Mouse (Mus musculus) liver, embryonic 14.5 days (tissue): ENCODE results near the gene Tnfrsf1a. TPM values are rescaled to one million over a fixed set of nuclear protein-coding genes. Genes with fewer than 3 reads are reported as not detected.

Source experiments
- ATAC-seq: fragments of 200-750 bp; cut with Nextera tagmentation; 2 replicates; pipeline ENCODE4 v1.8.0; 2017; ENCODE audit warnings: moderate number of reproducible peaks, mild to moderate bottlenecking, moderate library complexity; ENCODE audit not compliant: insufficient read depth
- DNase-seq, 3 experiments: peaks; one replicate each; pipeline ENCODE4 v3.0.0-alpha.2; 2012 to 2013; ENCODE audit warnings: low read depth in 3 of 3, low spot score in 3 of 3
- H3K27ac ChIP-seq: fragments of 300-500 bp; sonication (generic); 2 replicates; pipeline ENCODE4 v1.5.1; 2014; ENCODE audit warnings: moderate library complexity, mild to moderate bottlenecking, control low read depth, inconsistent platforms
- H3K27me3 ChIP-seq: fragments of 300-500 bp; sonication (generic); 2 replicates; pipeline ENCODE4 v1.6.1; 2014; ENCODE audit warnings: mild to moderate bottlenecking, low read length, moderate library complexity; ENCODE audit not compliant: control insufficient read depth, insufficient read depth
- H3K36me3 ChIP-seq: fragments of 300-500 bp; sonication (generic); replicated peaks from 2 replicates; pipeline ENCODE4 v1.6.1; 2014; ENCODE audit warnings: low read depth; ENCODE audit not compliant: control insufficient read depth, insufficient read depth
- H3K4me1 ChIP-seq, 2 experiments: fragments of 200-500 bp in 1 of 2; fragments of 300-500 bp in 1 of 2; sonication (generic) in 1 of 2; replicated peaks; 2 replicates each; pipeline ENCODE4 v1.6.1; 2012 to 2014; ENCODE audit warnings: antibody characterized with exemption in 1 of 2, inconsistent platforms in 1 of 2, low read length in 1 of 2; ENCODE audit not compliant: control insufficient read depth in 2 of 2, insufficient read depth in 2 of 2
- H3K4me2 ChIP-seq: fragments of 300-500 bp; sonication (generic); 2 replicates; pipeline ENCODE4 v1.6.1; 2014; ENCODE audit warnings: low read depth, mild to moderate bottlenecking, control low read depth, moderate library complexity
- H3K4me3 ChIP-seq, 2 experiments: fragments of 200-500 bp in 1 of 2; fragments of 300-500 bp in 1 of 2; sonication (generic) in 1 of 2; 2 replicates each; pipeline ENCODE4 v1.5.1; 2012 to 2014; ENCODE audit warnings: low read depth in 2 of 2, low read length in 2 of 2, mild to moderate bottlenecking in 2 of 2, control low read depth in 1 of 2, inconsistent platforms in 1 of 2, moderate library complexity in 1 of 2; ENCODE audit not compliant: insufficient read depth in 1 of 2
- H3K9ac ChIP-seq: fragments of 300-500 bp; sonication (generic); replicated peaks from 2 replicates; pipeline ENCODE4 v1.6.1; 2014; ENCODE audit warnings: mild to moderate bottlenecking, control low read depth, moderate library complexity
- H3K9me3 ChIP-seq: fragments of 300-500 bp; sonication (generic); 2 replicates; pipeline ENCODE4 v1.6.1; 2016; ENCODE audit warnings: low read length, mixed read lengths; ENCODE audit not compliant: control insufficient read depth
- CTCF ChIP-seq: IDR thresholded peaks from 2 replicates; pipeline ENCODE4 v1.5.1; 2016; ENCODE audit warnings: antibody characterized with exemption, low read depth, control low read depth
- EP300 ChIP-seq: IDR thresholded peaks from 2 replicates; pipeline ENCODE4 v1.6.1; 2016; ENCODE audit warnings: antibody characterized with exemption, low read depth
- WGBS: fragments of 180-500 bp; shearing (Covaris S2); extraction: QIAGEN DNeasy Blood & Tissue Kit; methylation state at CpG from one replicate; pipeline ENCODE4 v1.1.7; 2014; ENCODE audit not compliant: insufficient replicate concordance; 5-methylcytosine and 5-hydroxymethylcytosine counted together
- polyA plus RNA-seq, 2 experiments: library from polyadenylated mRNA; depleted of rRNA in 1 of 2; stranded (reverse) in 1 of 2; unstranded in 1 of 2; fragments of >200 nt; fragmentation: Nextera tagmentation in 1 of 2; extraction: Ambion mirVana in 1 of 2; gene quantifications; 2 replicates each; pipeline versions ENCODE4 v1.2.1 to v1.2.3; 2012 to 2014

Gene Tnfrsf1a
- polyA plus RNA-seq, 2 experiments = 16.8 to 21.1 TPM

- DNase-seq (no peak), ATAC-seq (no peak)
- peaks cover 0 to 14% of the 10 kb centered on the region in 2 experiments; a peak in 3 of 4 replicates for H3K4me1 ChIP-seq
- H3K27me3 ChIP-seq = no peaks in the 10 kb centered on the region
- H3K9ac ChIP-seq = no peak overlapping the region
- TF ChIP-seq EP300 = no peak
- peak; percentile 29 for TF ChIP-seq CTCF
- no peaks in the 10 kb centered on the region for H3K36me3 ChIP-seq
- H3K4me2 ChIP-seq = no peak overlapping the region
- 37% methylated on average over 9 of the region's 9 CpGs for WGBS
- no peak overlapping the region for H3K4me3 ChIP-seq
- H3K9me3 ChIP-seq = no peaks in the 10 kb centered on the region
- no peak overlapping the region for H3K27ac ChIP-seq
These were observed 10.8 kb downstream of the Tnfrsf1a start for GRCm38 (mm10) chr6:125359999-125360398.

GRCm38 (mm10) chr6:125360846-125361245 lies 11.7 kb downstream of the Tnfrsf1a start:
- 67% methylated on average over 9 of the region's 9 CpGs for WGBS
- Histone ChIP-seq H3K27ac (no peak overlapping the region), H3K27me3 (no peaks in the 10 kb centered on the region), H3K4me2 (no peak overlapping the region), H3K4me1 (peaks cover 0 to 6% of the 10 kb centered on the region in 2 experiments; a peak in 1 of 4 replicates), H3K9ac (no peak overlapping the region), H3K36me3 (no peaks in the 10 kb centered on the region), H3K4me3 (no peak overlapping the region), H3K9me3 (no peaks in the 10 kb centered on the region)
- ATAC-seq (no peak), DNase-seq (no peak)
- TF ChIP-seq EP300 = no peak
- TF ChIP-seq CTCF = no peak

- DNase-seq = no peak
- ATAC-seq = no peak
- Histone ChIP-seq H3K27ac (no peak overlapping the region), H3K4me3 (no peak overlapping the region), H3K4me1 (peaks cover 0 to 3% of the 10 kb centered on the region in 2 experiments; a peak in 1 of 4 replicates), H3K4me2 (no peak overlapping the region), H3K36me3 (no peaks in the 10 kb centered on the region), H3K27me3 (no peaks in the 10 kb centered on the region), H3K9ac (no peak overlapping the region), H3K9me3 (no peaks in the 10 kb centered on the region)
- 73% methylated on average over 38 of the region's 38 CpGs for WGBS
- TF ChIP-seq CTCF = peak; percentile 29; the same call in 1 of the 2 replicates
- TF ChIP-seq EP300 = no peak
These were observed 12.5 kb downstream of the Tnfrsf1a start for GRCm38 (mm10) chr6:125361467-125362291.

- Histone ChIP-seq H3K36me3 (no peaks in the 10 kb centered on the region), H3K27ac (no peak overlapping the region)
- WGBS = 44% methylated on average over 15 of the region's 15 CpGs
These were observed 13.9 kb downstream of the Tnfrsf1a start for GRCm38 (mm10) chr6:125363021-125363420.

More at GRCm38 (mm10) chr6:125363021-125363420, 13.9 kb downstream of the Tnfrsf1a start:
- H3K9ac ChIP-seq = no peak overlapping the region
- no peaks in the 10 kb centered on the region for H3K27me3 ChIP-seq
- TF ChIP-seq EP300 = no peak
- no peak for TF ChIP-seq CTCF
- no peaks in the 10 kb centered on the region for H3K9me3 ChIP-seq
- no peak overlapping the region for H3K4me3 ChIP-seq
- DNase-seq = no peak
- 0 out of 2 replicates have a peak overlapping the region, but pooled peaks have one; percentile 11 for H3K4me2 ChIP-seq
- no peak for ATAC-seq
- H3K4me1 ChIP-seq = peaks cover 0 to 4% of the 10 kb centered on the region in 2 experiments; a peak in 1 of 4 replicates
